Mouse (Mus musculus): Measurements from ENCODE around the gene Ddx23. TPM values are rescaled to one million over a fixed set of nuclear protein-coding genes. Genes with fewer than 3 reads are reported as not detected.

Ddx23 gene
- polyA plus RNA-seq, 1 experiment from 2014 or later, result 19.7 TPM

DNA sequence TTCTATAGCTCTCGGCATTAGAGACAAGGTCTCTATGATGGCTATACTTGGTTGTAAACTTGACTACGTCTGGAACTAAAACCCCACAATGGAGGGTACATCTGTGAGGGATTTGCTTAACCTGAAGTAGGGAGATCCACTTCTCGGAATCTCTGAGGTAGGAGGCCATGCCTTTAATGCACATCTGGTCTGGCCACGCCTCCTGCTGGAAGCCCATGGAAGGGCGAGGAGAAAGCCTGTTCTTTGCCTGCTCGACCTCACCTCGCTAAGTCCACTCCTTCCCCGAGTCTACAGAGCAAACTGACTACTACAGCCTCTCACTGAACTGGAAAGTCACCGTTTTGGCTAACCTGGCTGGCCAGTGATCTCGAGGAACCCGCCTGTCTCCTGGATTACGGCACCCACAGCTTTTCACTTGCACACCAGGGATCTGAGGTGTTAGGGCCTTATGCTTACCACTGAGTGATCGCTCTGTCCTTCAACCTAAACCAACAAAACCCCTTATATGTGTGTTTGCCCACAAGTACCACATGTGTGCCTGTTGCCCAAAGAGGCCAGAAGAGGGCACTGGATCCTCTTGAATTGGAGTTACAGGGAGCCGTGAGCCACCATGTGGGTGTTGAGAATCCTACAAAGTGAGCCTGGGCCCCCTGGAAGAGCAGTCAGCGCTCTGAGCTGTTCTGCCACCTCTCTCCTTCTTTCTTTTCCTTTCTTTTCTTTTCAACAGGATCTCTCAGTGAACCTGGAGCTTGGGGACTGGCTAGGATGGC is 5.5 kb downstream of the Ddx23 start:
- peaks cover 6% of the 10 kb centered on the region for H3K4me1 ChIP-seq (ENCODE audit: control insufficient read depth, insufficient read depth, low read depth, low read length)
- H3K27me3 ChIP-seq (replicated peaks; ENCODE audit: control insufficient read depth, insufficient read depth, low read length), result no peaks in the 10 kb centered on the region
- H3K36me3 ChIP-seq (ENCODE audit: control insufficient read depth, insufficient read depth, low read length), result peaks cover 47% of the 10 kb centered on the region
- no peak for ATAC-seq
- WGBS, result 87% methylated on average over 15 of the region's 15 CpGs
- no peak overlapping the region for H3K27ac ChIP-seq (ENCODE audit: low read depth, low read length)
- H3K4me2 ChIP-seq (ENCODE audit: low read length), result no peak overlapping the region
- H3K4me3 ChIP-seq (ENCODE audit: low read length), result no peak overlapping the region
- no peaks in the 10 kb centered on the region for H3K9me3 ChIP-seq (ENCODE audit: control insufficient read depth, low read length)
- H3K9ac ChIP-seq (ENCODE audit: low read depth, low read length), result no peak overlapping the region

DNA sequence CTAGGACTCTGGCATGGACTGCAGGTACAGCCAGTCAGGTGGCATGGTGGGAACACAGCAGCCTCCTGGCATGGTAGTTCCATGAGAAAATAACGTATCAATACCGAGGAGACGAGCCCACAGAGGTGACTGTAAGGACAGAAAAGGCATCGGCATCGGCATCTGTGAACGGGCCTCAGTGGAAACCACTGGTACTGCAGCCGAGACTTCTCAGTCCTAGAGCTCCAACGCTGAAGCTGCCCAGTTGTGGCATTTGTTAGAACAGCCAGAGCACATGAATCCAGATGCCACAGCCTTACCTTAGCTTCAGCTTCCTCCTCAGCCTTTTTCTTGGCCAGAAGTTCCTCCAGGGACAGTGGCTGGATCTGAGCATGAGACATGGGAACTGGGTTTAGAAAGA is 10.5 kb downstream of the Ddx23 start:
- no peak for ATAC-seq
- 97% methylated on average over 8 of the region's 8 CpGs for WGBS
- H3K9ac ChIP-seq (ENCODE audit: low read depth, low read length), result no peak overlapping the region
- no peak overlapping the region for H3K4me2 ChIP-seq (ENCODE audit: low read length)
- H3K36me3 ChIP-seq (ENCODE audit: control insufficient read depth, insufficient read depth, low read length), result peaks cover 71% of the 10 kb centered on the region
- no peak overlapping the region for H3K27ac ChIP-seq (ENCODE audit: low read depth, low read length)
- no peaks in the 10 kb centered on the region for H3K9me3 ChIP-seq (ENCODE audit: control insufficient read depth, low read length)
- H3K4me1 ChIP-seq (ENCODE audit: control insufficient read depth, insufficient read depth, low read depth, low read length), result no peaks in the 10 kb centered on the region
- no peak overlapping the region for H3K4me3 ChIP-seq (ENCODE audit: low read length)
- H3K27me3 ChIP-seq (replicated peaks; ENCODE audit: control insufficient read depth, insufficient read depth, low read length), result no peaks in the 10 kb centered on the region

GRCm38 (mm10) chr15:98651431-98651830 is 11.3 kb downstream of the Ddx23 start:
- Histone ChIP-seq H3K4me3 (ENCODE audit: low read length) (no peak overlapping the region), H3K9me3 (ENCODE audit: control insufficient read depth, low read length) (no peaks in the 10 kb centered on the region), H3K9ac (ENCODE audit: low read depth, low read length) (no peak overlapping the region), H3K36me3 (ENCODE audit: control insufficient read depth, insufficient read depth, low read length) (peaks cover 69% of the 10 kb centered on the region), H3K4me2 (ENCODE audit: low read length) (no peak overlapping the region), H3K27me3 (replicated peaks; ENCODE audit: control insufficient read depth, insufficient read depth, low read length) (no peaks in the 10 kb centered on the region), H3K27ac (ENCODE audit: low read depth, low read length) (no peak overlapping the region), H3K4me1 (ENCODE audit: control insufficient read depth, insufficient read depth, low read depth, low read length) (no peaks in the 10 kb centered on the region)
- ATAC-seq, result no peak
- 89% methylated on average over 15 of the region's 15 CpGs for WGBS

GRCm38 (mm10) chr15:98648071-98648470 is 14.6 kb downstream of the Ddx23 start:
- no peak for ATAC-seq
- H3K4me3 ChIP-seq (ENCODE audit: low read length), result no peak overlapping the region
- H3K27me3 ChIP-seq (replicated peaks; ENCODE audit: control insufficient read depth, insufficient read depth, low read length), result no peaks in the 10 kb centered on the region
- H3K4me1 ChIP-seq (ENCODE audit: control insufficient read depth, insufficient read depth, low read depth, low read length), result no peaks in the 10 kb centered on the region
- peaks cover 82% of the 10 kb centered on the region for H3K36me3 ChIP-seq (ENCODE audit: control insufficient read depth, insufficient read depth, low read length)
- no peak overlapping the region for H3K9ac ChIP-seq (ENCODE audit: low read depth, low read length)
- no peaks in the 10 kb centered on the region for H3K9me3 ChIP-seq (ENCODE audit: control insufficient read depth, low read length)
- no peak overlapping the region for H3K4me2 ChIP-seq (ENCODE audit: low read length)
- H3K27ac ChIP-seq (ENCODE audit: low read depth, low read length), result no peak overlapping the region
- WGBS, result 94% methylated on average over 3 of the region's 3 CpGs

GRCm38 (mm10) chr15:98647308-98647707 is 15.4 kb downstream of the Ddx23 start:
- no peaks in the 10 kb centered on the region for H3K4me1 ChIP-seq (ENCODE audit: control insufficient read depth, insufficient read depth, low read depth, low read length)
- H3K36me3 ChIP-seq (ENCODE audit: control insufficient read depth, insufficient read depth, low read length), result peaks cover 80% of the 10 kb centered on the region
- H3K9ac ChIP-seq (ENCODE audit: low read depth, low read length), result no peak overlapping the region
- 79% methylated on average over 10 of the region's 10 CpGs for WGBS
- no peak overlapping the region for H3K4me2 ChIP-seq (ENCODE audit: low read length)
- H3K9me3 ChIP-seq (ENCODE audit: control insufficient read depth, low read length), result no peaks in the 10 kb centered on the region
- no peak for ATAC-seq
- no peaks in the 10 kb centered on the region for H3K27me3 ChIP-seq (replicated peaks; ENCODE audit: control insufficient read depth, insufficient read depth, low read length)
- H3K4me3 ChIP-seq (ENCODE audit: low read length), result no peak overlapping the region
- H3K27ac ChIP-seq (ENCODE audit: low read depth, low read length), result no peak overlapping the region

DNA sequence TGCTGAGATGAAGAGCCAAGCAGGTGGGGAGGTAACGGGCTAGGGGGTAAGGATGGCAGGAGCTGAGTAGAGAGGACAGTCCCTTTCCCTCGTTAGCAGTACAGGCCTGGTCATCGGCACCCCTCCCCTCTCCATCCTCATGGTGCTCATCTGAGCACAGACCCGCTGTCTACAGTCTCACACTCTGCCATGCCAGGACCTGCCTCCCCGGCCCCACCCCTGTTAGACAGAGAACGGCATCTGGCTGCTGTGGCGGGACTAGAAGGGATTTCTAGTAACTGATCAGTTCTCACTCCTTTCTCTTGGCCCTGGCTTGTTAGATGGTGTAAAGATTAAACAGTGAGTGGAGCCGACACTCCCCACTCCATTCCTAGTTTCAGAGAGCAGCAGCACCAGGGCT is 16.0 kb downstream of the Ddx23 start:
- no peak overlapping the region for H3K4me3 ChIP-seq (ENCODE audit: low read length)
- H3K27ac ChIP-seq (ENCODE audit: low read depth, low read length), result no peak overlapping the region
- peaks cover 77% of the 10 kb centered on the region for H3K36me3 ChIP-seq (ENCODE audit: control insufficient read depth, insufficient read depth, low read length)
- H3K4me2 ChIP-seq (ENCODE audit: low read length), result no peak overlapping the region
- no peaks in the 10 kb centered on the region for H3K27me3 ChIP-seq (replicated peaks; ENCODE audit: control insufficient read depth, insufficient read depth, low read length)
- H3K9ac ChIP-seq (ENCODE audit: low read depth, low read length), result no peak overlapping the region
- whole genome bisulfite sequencing, result 89% methylated on average over 8 of the region's 8 CpGs
- H3K4me1 ChIP-seq (ENCODE audit: control insufficient read depth, insufficient read depth, low read depth, low read length), result no peaks in the 10 kb centered on the region
- ATAC-seq, result peak; percentile 46; the same call in 1 of the 2 replicates
- no peaks in the 10 kb centered on the region for H3K9me3 ChIP-seq (ENCODE audit: control insufficient read depth, low read length)

- Histone ChIP-seq H3K9ac (ENCODE audit: low read depth, low read length) (no peak overlapping the region), H3K4me3 (ENCODE audit: low read length) (no peak overlapping the region), H3K36me3 (ENCODE audit: control insufficient read depth, insufficient read depth, low read length) (peaks cover 75% of the 10 kb centered on the region), H3K4me1 (ENCODE audit: control insufficient read depth, insufficient read depth, low read depth, low read length) (no peaks in the 10 kb centered on the region), H3K27ac (ENCODE audit: low read depth, low read length) (no peak overlapping the region), H3K27me3 (replicated peaks; ENCODE audit: control insufficient read depth, insufficient read depth, low read length) (no peaks in the 10 kb centered on the region), H3K9me3 (ENCODE audit: control insufficient read depth, low read length) (no peaks in the 10 kb centered on the region), H3K4me2 (ENCODE audit: low read length) (no peak overlapping the region)
- WGBS, result 86% methylated on average over 24 of the region's 24 CpGs
- ATAC-seq, result no peak
Measured at GRCm38 (mm10) chr15:98645057-98646026, 17.4 kb downstream of the Ddx23 start.

DNA sequence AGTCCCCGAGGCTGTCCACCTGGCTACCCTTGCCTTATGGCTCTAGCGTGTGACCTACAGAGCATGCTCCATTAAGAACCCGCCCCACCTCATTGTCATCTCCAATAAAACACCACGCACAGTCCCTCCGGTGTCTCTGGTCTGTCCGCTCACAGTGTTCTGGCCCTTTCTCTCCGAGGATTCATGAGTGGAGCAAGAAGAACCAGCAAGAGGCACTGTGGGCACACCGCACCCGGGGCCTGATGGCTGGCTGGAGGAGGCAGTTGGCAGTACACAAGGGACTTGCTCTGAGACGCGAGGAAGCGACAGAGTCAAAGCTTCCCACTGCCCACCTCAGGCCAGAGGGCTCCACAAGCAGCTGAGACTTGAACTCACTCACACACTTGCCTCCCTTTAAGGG is 18.3 kb downstream of the Ddx23 start:
- Histone ChIP-seq H3K9me3 (ENCODE audit: control insufficient read depth, low read length) (no peaks in the 10 kb centered on the region), H3K4me3 (ENCODE audit: low read length) (no peak overlapping the region), H3K4me2 (ENCODE audit: low read length) (no peak overlapping the region), H3K36me3 (ENCODE audit: control insufficient read depth, insufficient read depth, low read length) (peaks cover 73% of the 10 kb centered on the region), H3K9ac (ENCODE audit: low read depth, low read length) (no peak overlapping the region), H3K27me3 (replicated peaks; ENCODE audit: control insufficient read depth, insufficient read depth, low read length) (no peaks in the 10 kb centered on the region), H3K27ac (ENCODE audit: low read depth, low read length) (no peak overlapping the region), H3K4me1 (ENCODE audit: control insufficient read depth, insufficient read depth, low read depth, low read length) (no peaks in the 10 kb centered on the region)
- WGBS, result 92% methylated on average over 12 of the region's 12 CpGs
- ATAC-seq, result no peak

GRCm38 (mm10) chr15:98640157-98640556 is 22.5 kb downstream of the Ddx23 start:
- no peak for ATAC-seq

More at GRCm38 (mm10) chr15:98640157-98640556, 22.5 kb downstream of the Ddx23 start:
- Histone ChIP-seq H3K9ac (ENCODE audit: low read depth, low read length) (no peak overlapping the region), H3K4me3 (ENCODE audit: low read length) (no peak overlapping the region), H3K36me3 (ENCODE audit: control insufficient read depth, insufficient read depth, low read length) (peaks cover 40% of the 10 kb centered on the region), H3K27me3 (replicated peaks; ENCODE audit: control insufficient read depth, insufficient read depth, low read length) (no peaks in the 10 kb centered on the region), H3K27ac (ENCODE audit: low read depth, low read length) (no peak overlapping the region), H3K9me3 (ENCODE audit: control insufficient read depth, low read length) (no peaks in the 10 kb centered on the region), H3K4me2 (ENCODE audit: low read length) (no peak overlapping the region), H3K4me1 (ENCODE audit: control insufficient read depth, insufficient read depth, low read depth, low read length) (peaks cover 24% of the 10 kb centered on the region)
- WGBS, result 44% methylated on average over 8 of the region's 8 CpGs

Measured in hindbrain, embryonic 16.5 days (tissue).